Mouse (Mus musculus): Measurements from ENCODE around the gene Pdx1. TPM values are rescaled to one million over a fixed set of nuclear protein-coding genes. Genes with fewer than 3 reads are reported as not detected.

The Pdx1 gene
- total and polyA plus RNA-seq, 3 experiments, result not detected

- Histone ChIP-seq H3K4me2 (ENCODE audit: insufficient read depth, low read depth, poor library complexity, severe bottlenecking) (no peak overlapping the region), H3K27me3 (replicated peaks) (peaks cover 2% of the 10 kb centered on the region), H3K79me2 (replicated peaks; ENCODE audit: control insufficient read depth, extremely low read depth, insufficient read depth, poor library complexity, severe bottlenecking) (no peaks in the 10 kb centered on the region), H3K36me3 (replicated peaks in 1 of 2; ENCODE audit: control insufficient read depth in 1 of 2, insufficient read depth in 1 of 2, low read length in 1 of 2) (no peaks in the 10 kb centered on the region), H3K9ac (ENCODE audit: insufficient read depth, low read depth) (no peak overlapping the region), H3K4me1 (ENCODE audit: control insufficient read depth in 1 of 2, insufficient read depth in 2 of 2) (peaks cover 0 to 10% of the 10 kb centered on the region in 2 experiments; a peak in 2 of 4 replicates), H3K9me3 (replicated peaks; ENCODE audit: low read length) (peaks cover 5% of the 10 kb centered on the region), H3K4me3 (replicated peaks in 1 of 3; ENCODE audit: low read depth in 2 of 3, low read length in 2 of 3, poor library complexity in 1 of 3) (no peak overlapping the region), H3K27ac (ENCODE audit: insufficient read depth, low read depth) (no peak overlapping the region)
- in situ Hi-C loops (cut with MboI; ENCODE audit: low pct_ligation_motif_present, low pct_unique_long_range_greater_than_20kb, low sequenced_read_pairs) (no loop called here), dilution Hi-C loops (cut with MboI; ENCODE audit: extremely low pct_ligation_motif_present, extremely low pct_unique_long_range_greater_than_20kb, low sequenced_read_pairs) (no loop called here)
- no peak for DNase-seq (ENCODE audit: extremely low read depth)
- TF ChIP-seq POLR2A (IDR thresholded peaks at IDR 0.05; ENCODE audit: low read depth, low read length), result no peak
- TF ChIP-seq ZNF384 (IDR thresholded peaks at IDR 0.05; ENCODE audit: low read depth, low read length), result no peak
- no peak for TF ChIP-seq CHD1 (IDR thresholded peaks at IDR 0.05; ENCODE audit: low read depth, low read length)
- TF ChIP-seq SIN3A (IDR thresholded peaks at IDR 0.05; ENCODE audit: low read length), result no peak
Observed at GRCm38 (mm10) chr5:147261899-147262541, 7.7 kb upstream of the Pdx1 start.

- H3K4me2 ChIP-seq (ENCODE audit: insufficient read depth, low read depth, poor library complexity, severe bottlenecking), result no peak overlapping the region
- peaks cover 6% of the 10 kb centered on the region for H3K27me3 ChIP-seq (replicated peaks)
- no peaks in the 10 kb centered on the region for H3K79me2 ChIP-seq (replicated peaks; ENCODE audit: control insufficient read depth, extremely low read depth, insufficient read depth, poor library complexity, severe bottlenecking)
- DNase-seq (ENCODE audit: extremely low read depth), result no peak
- peaks cover 2% of the 10 kb centered on the region for H3K9me3 ChIP-seq (replicated peaks; ENCODE audit: low read length)
- no peak overlapping the region for H3K9ac ChIP-seq (ENCODE audit: insufficient read depth, low read depth)
- H3K4me1 ChIP-seq (ENCODE audit: control insufficient read depth in 1 of 2, insufficient read depth in 2 of 2), result peaks cover 0 to 10% of the 10 kb centered on the region in 2 experiments; a peak in 2 of 4 replicates
- H3K27ac ChIP-seq (ENCODE audit: insufficient read depth, low read depth), result no peak overlapping the region
- in situ Hi-C loops (cut with MboI; ENCODE audit: low pct_ligation_motif_present, low pct_unique_long_range_greater_than_20kb, low sequenced_read_pairs), result no loop called here
- no peak overlapping the region for H3K4me3 ChIP-seq (replicated peaks in 1 of 3; ENCODE audit: low read depth in 2 of 3, low read length in 2 of 3, poor library complexity in 1 of 3)
- TF ChIP-seq ZC3H11A (IDR thresholded peaks at IDR 0.05; ENCODE audit: low read depth, low read length) (no peak), RAD21 (IDR thresholded peaks at IDR 0.05; ENCODE audit: low read depth, low read length) (no peak), MXI1 (IDR thresholded peaks at IDR 0.05; ENCODE audit: low read depth, low read length) (no peak), ZKSCAN1 (IDR thresholded peaks at IDR 0.05; ENCODE audit: borderline replicate concordance, low read depth, low read length) (no peak), IRF4 (IDR thresholded peaks at IDR 0.05; ENCODE audit: low read depth, low read length) (no peak), CHD1 (IDR thresholded peaks at IDR 0.05; ENCODE audit: low read depth, low read length) (no peak)
- dilution Hi-C loops (cut with MboI; ENCODE audit: extremely low pct_ligation_motif_present, extremely low pct_unique_long_range_greater_than_20kb, low sequenced_read_pairs), result no loop called here
- H3K36me3 ChIP-seq (replicated peaks in 1 of 2; ENCODE audit: control insufficient read depth in 1 of 2, insufficient read depth in 1 of 2, low read length in 1 of 2), result no peaks in the 10 kb centered on the region
Observed at GRCm38 (mm10) chr5:147263945-147264344, 5.8 kb upstream of the Pdx1 start.

GRCm38 (mm10) chr5:147267434-147267833 is 2.3 kb upstream of the Pdx1 start:
- H3K4me3 ChIP-seq (replicated peaks in 1 of 3; ENCODE audit: low read depth in 2 of 3, low read length in 2 of 3, poor library complexity in 1 of 3), result no peak overlapping the region
- in situ Hi-C loops (cut with MboI; ENCODE audit: low pct_ligation_motif_present, low pct_unique_long_range_greater_than_20kb, low sequenced_read_pairs), result no loop called here
- no peak overlapping the region for H3K9ac ChIP-seq (ENCODE audit: insufficient read depth, low read depth)
- dilution Hi-C loops (cut with MboI; ENCODE audit: extremely low pct_ligation_motif_present, extremely low pct_unique_long_range_greater_than_20kb, low sequenced_read_pairs), result no loop called here
- H3K9me3 ChIP-seq (replicated peaks; ENCODE audit: low read length), result no peaks in the 10 kb centered on the region
- H3K27ac ChIP-seq (ENCODE audit: insufficient read depth, low read depth), result no peak overlapping the region
- no peaks in the 10 kb centered on the region for H3K36me3 ChIP-seq (replicated peaks in 1 of 2; ENCODE audit: control insufficient read depth in 1 of 2, insufficient read depth in 1 of 2, low read length in 1 of 2)
- TF ChIP-seq USF1 (IDR thresholded peaks at IDR 0.05; ENCODE audit: low read depth, low read length) (no peak), HCFC1 (IDR thresholded peaks at IDR 0.05; ENCODE audit: low read depth, low read length) (no peak), POLR2A (IDR thresholded peaks at IDR 0.05; ENCODE audit: low read depth, low read length) (no peak), POLR2AphosphoS2 (IDR thresholded peaks at IDR 0.05; ENCODE audit: low read depth, low read length) (no peak), UBTF (IDR thresholded peaks at IDR 0.05; ENCODE audit: low read depth, low read length) (no peak), SIN3A (IDR thresholded peaks at IDR 0.05; ENCODE audit: low read length) (no peak), NRF1 (IDR thresholded peaks at IDR 0.05; ENCODE audit: low read depth, low read length) (no peak), JUN (IDR thresholded peaks at IDR 0.05; ENCODE audit: insufficient read depth, low read depth, low read length) (no peak), ETS1 (conservative IDR thresholded peaks at IDR 0.05; ENCODE audit: low read depth, low read length) (no peak), ZC3H11A (IDR thresholded peaks at IDR 0.05; ENCODE audit: low read depth, low read length) (no peak), IRF4 (IDR thresholded peaks at IDR 0.05; ENCODE audit: low read depth, low read length) (no peak), NELFE (IDR thresholded peaks at IDR 0.05; ENCODE audit: low read depth, low read length) (no peak), JUND (conservative IDR thresholded peaks at IDR 0.05; ENCODE audit: low read depth, low read length) (no peak), MAX (IDR thresholded peaks at IDR 0.05; ENCODE audit: low read length) (no peak), MAFK (IDR thresholded peaks at IDR 0.05; ENCODE audit: insufficient replicate concordance, low read length) (no peak), RCOR1 (conservative IDR thresholded peaks at IDR 0.05; ENCODE audit: low read depth, low read length) (no peak), ELF1 (IDR thresholded peaks at IDR 0.05; ENCODE audit: low read depth, low read length) (no peak), KAT2A (IDR thresholded peaks at IDR 0.05; ENCODE audit: insufficient replicate concordance, low read length) (no peak)
- DNase-seq (ENCODE audit: extremely low read depth), result no peak
- no peak overlapping the region for H3K4me2 ChIP-seq (ENCODE audit: insufficient read depth, low read depth, poor library complexity, severe bottlenecking)
- peaks cover 23% of the 10 kb centered on the region for H3K27me3 ChIP-seq (replicated peaks)
- peaks cover 0 to 7% of the 10 kb centered on the region in 2 experiments; a peak in 2 of 4 replicates for H3K4me1 ChIP-seq (ENCODE audit: control insufficient read depth in 1 of 2, insufficient read depth in 2 of 2)
- no peaks in the 10 kb centered on the region for H3K79me2 ChIP-seq (replicated peaks; ENCODE audit: control insufficient read depth, extremely low read depth, insufficient read depth, poor library complexity, severe bottlenecking)
